Mouse (Mus musculus): ENCODE results near the gene Tmem223.

GRCm38 (mm10) chr19:8803204-8803780 is 32.5 kb downstream of the Tmem223 start:
- TF ChIP-seq CTCF (conservative IDR thresholded peaks at IDR 0.05; ENCODE audit: insufficient read depth, insufficient read length, low read depth, low read length) (no peak), POLR2A (IDR thresholded peaks at IDR 0.05; ENCODE audit: low read depth, low read length) (no peak)

Measured in kidney, adult 2 months (tissue).